Mouse (Mus musculus) midbrain, embryonic 13.5 days (tissue): ENCODE measurements at regions not wholly inside any gene's neighbourhood (a gene's known extent, or its start where the extent isn't known, plus 50 kb on each side); places are given as distances from the start of the nearest gene placed in this dataset.

Experiments
- ATAC-seq: fragments of 200-750 bp; cut with Nextera tagmentation; 2 replicates; pipeline ENCODE4 v1.8.0; 2017; ENCODE audit warnings: mild to moderate bottlenecking, moderate TSS enrichment, moderate library complexity
- H3K27ac ChIP-seq: fragments of 300-500 bp; sonication (generic); 2 replicates; pipeline ENCODE4 v1.5.1; 2015; ENCODE audit warnings: inconsistent platforms, mild to moderate bottlenecking, moderate library complexity
- H3K27me3 ChIP-seq: fragments of 300-500 bp; sonication (generic); 2 replicates; pipeline ENCODE4 v1.6.1; 2015; ENCODE audit warnings: mild to moderate bottlenecking, inconsistent platforms
- H3K36me3 ChIP-seq: fragments of 300-500 bp; sonication (generic); 2 replicates; pipeline ENCODE4 v1.6.1; 2015; ENCODE audit warnings: mild to moderate bottlenecking, inconsistent platforms
- H3K4me1 ChIP-seq: fragments of 300-500 bp; sonication (generic); replicated peaks from 2 replicates; pipeline ENCODE4 v1.6.1; 2015; ENCODE audit warnings: inconsistent platforms
- H3K4me2 ChIP-seq: fragments of 300-500 bp; sonication (generic); replicated peaks from 2 replicates; pipeline ENCODE4 v1.6.1; 2015; ENCODE audit warnings: moderate library complexity, mild to moderate bottlenecking, inconsistent platforms
- H3K4me3 ChIP-seq: fragments of 300-500 bp; sonication (generic); replicated peaks from 2 replicates; pipeline ENCODE4 v1.5.1; 2015; ENCODE audit warnings: mild to moderate bottlenecking, inconsistent platforms
- H3K9ac ChIP-seq: fragments of 300-500 bp; sonication (generic); replicated peaks from 2 replicates; pipeline ENCODE4 v1.6.1; 2015; ENCODE audit warnings: mild to moderate bottlenecking, inconsistent platforms
- H3K9me3 ChIP-seq: fragments of 300-500 bp; sonication (generic); 2 replicates; pipeline ENCODE4 v1.6.1; 2016; ENCODE audit warnings: mild to moderate bottlenecking, inconsistent platforms
- WGBS: fragments of 180-500 bp; shearing (Covaris S2); methylation state at CpG from one replicate; pipeline ENCODE4 v1.1.7; 2015; 5-methylcytosine and 5-hydroxymethylcytosine counted together

DNA sequence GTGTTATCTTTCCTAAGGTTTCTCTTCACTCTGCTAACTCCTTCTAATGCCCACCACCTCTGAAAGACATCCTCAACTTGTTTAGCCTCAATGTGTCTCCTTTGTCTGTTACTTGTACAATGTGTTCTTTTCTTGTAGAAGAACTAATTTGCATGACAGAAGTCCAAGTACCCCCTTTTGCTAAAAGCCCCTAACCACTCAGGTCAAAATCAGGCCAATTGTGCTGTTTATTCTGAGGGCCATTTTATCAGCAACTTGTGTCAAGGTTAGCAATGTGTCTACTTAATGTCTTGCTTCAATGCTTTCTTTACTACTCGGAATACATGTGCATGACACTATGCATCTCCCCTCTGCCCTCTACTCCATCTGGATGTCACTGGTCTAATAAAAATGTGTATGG lies 107.3 kb upstream of the Paqr3 start:
- no peaks in the 10 kb centered on the region for H3K9me3 ChIP-seq
- H3K9ac ChIP-seq, result no peak overlapping the region
- ATAC-seq, result no peak
- H3K27me3 ChIP-seq, result no peaks in the 10 kb centered on the region
- no peak overlapping the region for H3K27ac ChIP-seq
- H3K4me1 ChIP-seq, result peaks cover 8% of the 10 kb centered on the region
- WGBS, result 41% methylated on average over 1 of the region's 1 CpGs
- H3K36me3 ChIP-seq, result no peaks in the 10 kb centered on the region
- no peak overlapping the region for H3K4me2 ChIP-seq
- no peak overlapping the region for H3K4me3 ChIP-seq

DNA sequence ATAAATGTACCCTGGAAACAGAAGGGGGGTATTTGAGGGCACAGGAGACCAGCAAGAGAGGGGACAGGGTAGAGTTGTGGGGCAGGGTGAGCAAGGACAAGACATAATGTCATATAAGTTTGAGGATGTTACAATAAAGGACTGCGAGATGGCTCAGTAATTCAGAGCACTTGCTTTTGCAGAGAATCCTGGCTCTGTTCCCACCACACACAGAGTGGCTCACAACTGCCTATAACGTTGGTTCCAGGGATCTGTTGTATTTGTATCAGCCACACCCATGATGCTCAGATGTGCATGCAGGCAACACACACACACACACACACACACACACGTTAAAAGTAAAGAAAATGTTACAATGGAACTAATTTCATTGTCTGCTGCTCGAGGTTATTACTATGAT lies 94.2 kb upstream of the Paqr3 start:
- 85% methylated on average over 4 of the region's 4 CpGs for WGBS
- Histone ChIP-seq H3K36me3 (no peaks in the 10 kb centered on the region), H3K4me3 (no peak overlapping the region), H3K9me3 (no peaks in the 10 kb centered on the region), H3K27ac (no peak overlapping the region), H3K4me2 (no peak overlapping the region), H3K9ac (no peak overlapping the region), H3K4me1 (0 out of 2 replicates have a peak, but pooled peaks cover 3% of the 10 kb centered on the region), H3K27me3 (no peaks in the 10 kb centered on the region)
- ATAC-seq, result no peak

DNA sequence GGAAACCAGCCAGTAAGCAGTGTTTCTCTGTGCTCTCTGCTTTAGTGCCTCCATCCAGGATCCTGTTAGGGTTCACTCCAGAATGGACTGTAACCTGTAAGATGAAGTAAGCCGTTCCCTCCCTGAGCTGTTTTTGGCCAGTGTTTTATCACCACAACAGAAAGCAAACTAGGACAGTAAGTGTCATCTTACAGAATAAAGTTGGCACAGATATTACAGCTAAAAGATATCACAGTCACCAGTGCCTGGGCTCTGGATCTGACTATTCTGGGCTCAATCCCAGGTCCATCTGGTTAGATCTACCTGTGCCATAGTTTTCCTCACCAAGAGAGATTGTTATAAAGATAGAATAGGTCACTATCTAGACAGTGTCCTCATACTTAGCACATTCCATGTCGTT lies 92.9 kb upstream of the Paqr3 start:
- Histone ChIP-seq H3K9ac (no peak overlapping the region), H3K4me2 (no peak overlapping the region), H3K4me3 (no peak overlapping the region), H3K9me3 (no peaks in the 10 kb centered on the region), H3K27me3 (no peaks in the 10 kb centered on the region), H3K36me3 (no peaks in the 10 kb centered on the region), H3K4me1 (0 out of 2 replicates have a peak, but pooled peaks cover 3% of the 10 kb centered on the region), H3K27ac (no peak overlapping the region)
- 76% methylated on average over 2 of the region's 2 CpGs for WGBS
- no peak for ATAC-seq

DNA sequence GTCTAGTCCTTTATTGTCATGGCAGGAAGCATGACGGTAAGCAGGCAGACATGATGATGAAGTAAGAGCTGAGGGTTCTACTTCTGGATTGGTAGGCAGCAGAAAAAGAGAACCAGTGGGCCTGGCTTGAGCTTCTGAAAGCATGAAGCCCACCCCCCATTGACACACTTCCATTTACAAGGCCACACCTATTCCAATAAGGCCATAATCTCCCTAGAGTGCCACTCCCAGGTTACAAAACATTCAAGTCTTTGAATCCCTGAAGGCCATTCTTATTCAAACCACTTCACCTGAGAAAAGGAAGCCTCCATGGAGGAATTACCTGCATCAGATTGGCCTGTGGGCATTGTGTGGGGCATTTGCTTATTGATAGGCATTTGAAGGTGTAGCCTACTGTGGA lies 92.2 kb upstream of the Paqr3 start:
- ATAC-seq, result no peak
- Histone ChIP-seq H3K27ac (no peak overlapping the region), H3K9ac (no peak overlapping the region), H3K4me3 (no peak overlapping the region), H3K4me1 (0 out of 2 replicates have a peak, but pooled peaks cover 3% of the 10 kb centered on the region), H3K4me2 (no peak overlapping the region), H3K36me3 (no peaks in the 10 kb centered on the region), H3K9me3 (no peaks in the 10 kb centered on the region), H3K27me3 (no peaks in the 10 kb centered on the region)
- 86% methylated on average over 1 of the region's 1 CpGs for WGBS

DNA sequence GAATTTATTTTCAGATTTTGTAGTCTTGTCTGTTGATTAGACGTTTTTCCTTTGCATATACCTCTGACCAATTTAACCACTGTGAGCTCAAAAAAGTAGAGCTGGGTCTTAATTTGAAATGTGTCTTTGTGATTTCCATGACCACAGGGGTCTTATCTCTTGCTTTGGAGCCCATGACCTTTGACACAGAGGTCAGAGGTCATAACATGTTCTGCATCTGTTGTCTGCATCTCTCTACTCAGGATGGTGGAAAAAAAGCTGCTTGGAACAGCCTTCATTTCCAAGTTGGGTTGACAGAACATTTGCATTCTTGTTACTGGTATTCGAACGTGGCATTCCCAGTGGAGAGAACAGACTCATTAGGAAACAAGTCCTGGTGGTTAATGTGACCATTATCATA lies 91.2 kb upstream of the Paqr3 start:
- Histone ChIP-seq H3K9me3 (no peaks in the 10 kb centered on the region), H3K27me3 (no peaks in the 10 kb centered on the region), H3K9ac (no peak overlapping the region), H3K4me1 (0 out of 2 replicates have a peak, but pooled peaks cover 3% of the 10 kb centered on the region), H3K4me3 (no peak overlapping the region), H3K27ac (no peak overlapping the region), H3K4me2 (no peak overlapping the region), H3K36me3 (no peaks in the 10 kb centered on the region)
- WGBS, result 26% methylated on average over 3 of the region's 3 CpGs
- no peak for ATAC-seq

DNA sequence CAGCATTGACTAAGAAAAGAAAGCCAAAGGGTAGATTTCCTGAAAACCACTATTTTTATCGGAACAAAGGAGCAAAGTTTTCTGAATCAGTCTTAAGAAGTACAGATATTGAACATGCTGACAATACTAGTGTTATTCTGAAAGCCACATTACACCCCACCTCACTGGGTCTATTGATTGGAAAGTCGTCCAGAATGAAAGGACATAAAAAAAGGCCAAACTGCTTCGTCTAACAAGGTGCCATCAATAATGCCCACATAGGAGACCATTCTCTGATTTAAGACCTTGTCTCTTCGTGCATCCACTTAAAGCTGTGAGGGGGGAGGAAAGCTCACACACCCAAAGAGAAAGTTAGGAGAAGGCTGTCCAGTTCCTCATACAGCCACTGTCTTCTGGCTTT lies 89.3 kb upstream of the Paqr3 start:
- 0 out of 2 replicates have a peak, but pooled peaks cover 3% of the 10 kb centered on the region for H3K4me1 ChIP-seq

DNA sequence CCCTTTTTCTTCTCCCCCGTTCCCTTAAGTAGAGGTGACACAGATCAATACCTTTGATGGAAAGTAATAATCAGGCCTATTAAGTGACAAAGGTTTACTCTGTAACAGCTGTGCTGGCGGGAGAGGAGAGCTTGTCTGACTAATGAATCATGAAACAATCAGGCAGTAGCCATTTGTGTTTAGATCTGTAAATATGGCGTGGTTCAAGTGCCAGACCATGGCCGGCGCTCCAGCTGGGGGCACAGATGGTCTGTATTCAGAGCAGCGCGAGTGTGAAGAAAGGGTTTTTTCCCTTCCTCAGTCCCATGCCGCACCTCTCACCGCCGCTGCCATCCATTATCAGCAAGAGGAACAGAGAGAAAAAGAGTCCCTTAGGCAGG lies 83.9 kb upstream of the Paqr3 start:
- peak; percentile 83 for ATAC-seq
- Histone ChIP-seq H3K4me1 (peaks cover 12% of the 10 kb centered on the region; the same call in 1 of the 2 replicates), H3K9ac (no peak overlapping the region), H3K36me3 (no peaks in the 10 kb centered on the region), H3K27me3 (no peaks in the 10 kb centered on the region; the same call in 1 of the 2 replicates), H3K9me3 (no peaks in the 10 kb centered on the region), H3K4me2 (peak overlapping the region; percentile 27; the same call in 1 of the 2 replicates), H3K27ac (peak overlapping the region; percentile 51; the same call in 1 of the 2 replicates), H3K4me3 (no peak overlapping the region)
- 44% methylated on average over 10 of the region's 10 CpGs for WGBS

More for the DNA sequence above, 89.3 kb upstream of the Paqr3 start:
- no peak overlapping the region for H3K27ac ChIP-seq
- no peaks in the 10 kb centered on the region for H3K27me3 ChIP-seq
- ATAC-seq, result no peak
- no peaks in the 10 kb centered on the region for H3K36me3 ChIP-seq
- H3K9me3 ChIP-seq, result no peaks in the 10 kb centered on the region
- no peak overlapping the region for H3K4me3 ChIP-seq
- WGBS, result 30% methylated on average over 4 of the region's 4 CpGs
- no peak overlapping the region for H3K9ac ChIP-seq
- no peak overlapping the region for H3K4me2 ChIP-seq

DNA sequence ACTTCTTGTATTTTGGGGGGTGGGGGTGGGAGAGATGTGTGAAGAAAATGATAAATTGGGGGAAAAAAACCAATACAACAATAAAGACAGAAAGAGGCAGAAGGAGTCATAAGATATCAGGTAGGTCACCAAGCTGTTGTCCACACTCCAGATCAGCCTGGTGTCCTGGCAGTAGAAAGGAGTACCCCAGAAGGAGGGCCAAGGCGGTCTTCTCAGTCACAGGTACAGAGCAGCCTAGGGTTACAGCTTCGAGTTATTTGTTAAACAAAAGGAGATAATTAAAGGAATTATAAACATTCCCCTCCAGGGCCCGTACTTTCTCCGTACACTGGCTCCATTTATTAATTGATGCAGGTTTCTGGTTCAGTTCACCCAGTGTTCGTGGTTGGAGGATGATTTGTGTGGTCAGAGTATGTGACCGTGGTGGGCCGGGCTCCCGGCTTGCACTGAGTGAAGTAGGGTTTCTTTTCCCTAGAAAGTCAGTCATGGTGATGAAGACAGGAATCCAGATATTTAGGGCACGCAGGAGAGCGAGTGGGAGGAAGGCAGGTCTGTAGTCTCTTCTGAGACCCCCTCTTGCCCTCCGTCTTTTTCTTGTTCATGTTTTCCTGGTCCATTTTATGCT lies 83.4 kb upstream of the Paqr3 start:
- H3K4me2 ChIP-seq, result no peak overlapping the region; the same call in 1 of the 2 replicates
- no peaks in the 10 kb centered on the region for H3K36me3 ChIP-seq
- H3K9me3 ChIP-seq, result no peaks in the 10 kb centered on the region
- 64% methylated on average over 11 of the region's 11 CpGs for WGBS
- H3K4me1 ChIP-seq, result peaks cover 12% of the 10 kb centered on the region; the same call in 1 of the 2 replicates
- H3K4me3 ChIP-seq, result no peak overlapping the region
- H3K27ac ChIP-seq, result 0 out of 2 replicates have a peak overlapping the region, but pooled peaks have one; percentile 51
- H3K27me3 ChIP-seq, result no peaks in the 10 kb centered on the region; the same call in 1 of the 2 replicates
- H3K9ac ChIP-seq, result no peak overlapping the region
- peak; percentile 35; the same call in 1 of the 2 replicates for ATAC-seq

DNA sequence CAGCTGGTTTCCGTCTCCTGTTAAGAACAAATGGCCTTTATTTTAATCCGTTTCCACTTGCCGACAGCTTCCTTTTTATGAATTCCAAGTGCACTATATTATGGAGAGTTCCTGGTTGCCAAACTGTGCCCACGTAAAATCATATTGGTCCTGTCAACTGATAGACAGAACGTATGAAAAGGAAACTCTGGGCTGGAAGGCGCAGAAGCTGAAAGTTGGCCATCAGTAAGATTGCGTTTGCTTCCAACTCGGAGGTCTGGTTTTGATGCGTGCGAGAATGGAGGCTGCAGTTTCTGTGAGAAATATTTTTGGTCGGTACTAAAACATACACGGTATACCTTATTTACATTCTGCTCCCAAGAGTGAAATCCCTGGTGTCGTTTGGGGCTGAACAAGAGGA lies 81.3 kb upstream of the Paqr3 start:
- H3K36me3 ChIP-seq, result no peaks in the 10 kb centered on the region
- no peak overlapping the region for H3K27ac ChIP-seq
- ATAC-seq, result no peak
- no peak overlapping the region for H3K4me3 ChIP-seq
- WGBS, result 66% methylated on average over 13 of the region's 13 CpGs
- no peak overlapping the region for H3K9ac ChIP-seq
- no peak overlapping the region for H3K4me2 ChIP-seq
- no peaks in the 10 kb centered on the region for H3K9me3 ChIP-seq
- no peaks in the 10 kb centered on the region; the same call in 1 of the 2 replicates for H3K27me3 ChIP-seq
- H3K4me1 ChIP-seq, result peaks cover 12% of the 10 kb centered on the region; the same call in 1 of the 2 replicates

DNA sequence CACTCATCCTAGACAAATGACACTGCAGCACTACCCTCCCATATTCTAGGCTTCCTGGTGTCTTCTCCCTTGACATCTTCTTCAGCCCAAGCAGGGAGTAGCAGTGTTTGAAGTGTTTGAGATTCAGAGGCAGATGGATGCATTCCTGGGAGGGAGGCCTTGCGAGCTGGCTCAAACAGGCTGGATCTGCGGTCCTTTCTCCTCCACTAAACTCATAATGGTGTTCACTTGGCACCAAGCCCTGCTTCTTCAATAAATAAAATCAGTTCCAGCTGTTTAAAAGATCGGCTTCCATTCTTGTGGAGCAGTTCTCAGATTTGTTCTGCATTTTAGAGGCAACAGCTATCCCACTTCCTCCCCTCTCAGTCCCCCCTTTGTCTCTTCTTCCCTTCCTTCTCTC lies 79.3 kb upstream of the Paqr3 start:
- 79% methylated on average over 3 of the region's 3 CpGs for WGBS

DNA sequence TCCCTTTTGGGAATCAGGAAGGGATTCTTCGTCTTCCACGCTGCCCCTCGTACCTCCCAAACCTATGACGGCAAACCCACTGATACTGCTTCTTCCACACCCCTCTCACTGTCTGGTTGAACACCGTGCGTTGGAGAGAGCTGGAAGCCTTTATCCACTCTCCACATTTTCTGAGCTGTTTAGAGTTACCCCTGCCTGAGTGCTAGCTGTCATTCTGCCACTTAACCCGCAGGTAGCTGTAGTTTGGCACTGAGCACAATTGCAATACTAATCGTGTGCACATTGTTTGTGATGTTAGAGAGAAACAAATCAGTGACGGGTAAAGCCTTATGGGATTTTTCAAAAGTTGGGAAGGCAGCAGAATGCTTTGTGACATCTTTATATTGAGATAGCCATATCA lies 73.1 kb upstream of the Paqr3 start:
- no peak overlapping the region for H3K4me2 ChIP-seq
- H3K9me3 ChIP-seq, result no peaks in the 10 kb centered on the region
- no peaks in the 10 kb centered on the region for H3K36me3 ChIP-seq
- H3K4me1 ChIP-seq, result no peaks in the 10 kb centered on the region
- no peaks in the 10 kb centered on the region for H3K27me3 ChIP-seq
- no peak overlapping the region for H3K27ac ChIP-seq
- no peak for ATAC-seq
- H3K4me3 ChIP-seq, result no peak overlapping the region
- no peak overlapping the region for H3K9ac ChIP-seq
- 87% methylated on average over 9 of the region's 9 CpGs for WGBS

More for the DNA sequence above, 79.3 kb upstream of the Paqr3 start:
- peaks cover 12% of the 10 kb centered on the region; the same call in 1 of the 2 replicates for H3K4me1 ChIP-seq
- no peaks in the 10 kb centered on the region for H3K9me3 ChIP-seq
- no peak overlapping the region for H3K9ac ChIP-seq
- no peak overlapping the region for H3K27ac ChIP-seq
- H3K36me3 ChIP-seq, result no peaks in the 10 kb centered on the region
- H3K4me2 ChIP-seq, result no peak overlapping the region
- H3K27me3 ChIP-seq, result no peaks in the 10 kb centered on the region; the same call in 1 of the 2 replicates
- H3K4me3 ChIP-seq, result no peak overlapping the region
- ATAC-seq, result no peak

DNA sequence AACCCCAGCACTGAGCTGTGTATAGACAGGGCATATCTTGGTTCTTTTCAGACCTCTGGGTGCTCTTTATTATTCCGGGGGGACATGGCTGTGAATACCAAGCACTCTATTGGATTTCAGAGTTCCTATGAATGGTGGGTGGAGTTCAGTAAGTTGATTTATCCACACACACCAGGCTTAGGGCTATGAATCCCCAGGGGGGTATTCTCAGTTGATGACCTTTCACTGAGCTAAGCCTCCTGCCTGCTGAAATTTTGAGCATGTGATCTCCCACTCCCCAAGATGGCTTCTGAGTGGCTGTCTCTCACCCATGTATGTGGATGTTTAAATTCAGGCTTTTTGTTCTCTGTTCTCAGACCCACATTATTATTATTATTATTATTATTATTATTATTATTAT lies 69.9 kb upstream of the Paqr3 start:
- 25% methylated on average over 1 of the region's 1 CpGs for WGBS
- Histone ChIP-seq H3K4me3 (no peak overlapping the region), H3K9me3 (no peaks in the 10 kb centered on the region), H3K36me3 (no peaks in the 10 kb centered on the region), H3K4me1 (no peaks in the 10 kb centered on the region), H3K27ac (no peak overlapping the region), H3K9ac (no peak overlapping the region), H3K4me2 (no peak overlapping the region), H3K27me3 (no peaks in the 10 kb centered on the region)
- ATAC-seq, result no peak

DNA sequence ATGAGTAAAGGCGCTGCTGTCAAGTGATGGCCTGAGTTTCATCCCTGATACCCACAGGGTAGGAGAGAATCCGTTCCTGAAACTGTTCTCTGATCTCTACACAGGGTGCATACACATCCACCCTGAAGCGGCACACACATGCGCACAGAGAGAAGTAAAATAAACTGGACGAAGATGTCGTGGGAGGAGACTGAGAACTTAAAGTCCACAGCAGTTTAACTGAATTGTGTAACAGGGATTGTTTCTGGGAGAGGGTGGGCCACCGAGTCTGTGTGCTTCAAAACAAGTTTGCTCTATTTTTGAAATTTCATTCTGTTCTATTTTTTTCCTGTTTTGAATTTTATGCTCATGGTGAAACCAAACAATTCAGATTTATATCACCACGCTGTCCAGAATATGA lies 63.0 kb upstream of the Paqr3 start:
- no peak overlapping the region for H3K4me2 ChIP-seq
- H3K27ac ChIP-seq, result no peak overlapping the region
- H3K9ac ChIP-seq, result no peak overlapping the region
- no peak overlapping the region for H3K4me3 ChIP-seq
- 91% methylated on average over 8 of the region's 8 CpGs for WGBS
- ATAC-seq, result no peak
- no peaks in the 10 kb centered on the region for H3K9me3 ChIP-seq
- H3K36me3 ChIP-seq, result no peaks in the 10 kb centered on the region
- no peaks in the 10 kb centered on the region for H3K27me3 ChIP-seq
- H3K4me1 ChIP-seq, result no peaks in the 10 kb centered on the region
